Mouse (Mus musculus) spleen, adult 12 weeks (tissue): ENCODE data around the gene Aadacl3.

ENCODE experiments used
- DNase-seq: peaks from one replicate; pipeline ENCODE4 v3.0.0; 2022; ENCODE audit warnings: low spot score

The Aadacl3 gene

GRCm38 (mm10) chr4:144463656-144464055, at the start of gene Aadacl3:
Aadacl3 (minus strand) TSS chr4:144463756.
- no peak for DNase-seq

GRCm38 (mm10) chr4:144506518-144506917, 43.0 kb upstream of the Aadacl3 start:
- DNase-seq, result no peak

- DNase-seq, result no peak
These were observed 29.8 kb upstream of the Aadacl3 start for GRCm38 (mm10) chr4:144493331-144493730.

GRCm38 (mm10) chr4:144468091-144468490, 4.5 kb upstream of the Aadacl3 start:
- no peak for DNase-seq

GRCm38 (mm10) chr4:144465206-144465605, 1.6 kb upstream of the Aadacl3 start:
- no peak for DNase-seq

GRCm38 (mm10) chr4:144453217-144453616, 10.3 kb downstream of the Aadacl3 start, which contains the start of gene Gm9944:
Gm9944 (minus strand) TSS chr4:144453317.
- DNase-seq, result no peak

GRCm38 (mm10) chr4:144448546-144448945, 15.0 kb downstream of the Aadacl3 start:
- DNase-seq, result no peak

- no peak for DNase-seq
These were observed 22.0 kb downstream of the Aadacl3 start for GRCm38 (mm10) chr4:144441582-144441981.

GRCm38 (mm10) chr4:144441095-144441494, 22.5 kb downstream of the Aadacl3 start:
- DNase-seq, result no peak

- DNase-seq, result no peak
These were observed 24.9 kb downstream of the Aadacl3 start, which contains the start of gene 1700012P22Rik for GRCm38 (mm10) chr4:144438672-144439071. 1700012P22Rik (minus strand) TSS chr4:144438772.

GRCm38 (mm10) chr4:144433216-144433615, 30.3 kb downstream of the Aadacl3 start:
- no peak for DNase-seq

GRCm38 (mm10) chr4:144430723-144431122, 32.8 kb downstream of the Aadacl3 start:
- no peak for DNase-seq

GRCm38 (mm10) chr4:144428868-144429267, 34.7 kb downstream of the Aadacl3 start:
- no peak for DNase-seq

- no peak for DNase-seq
These were observed 39.0 kb downstream of the Aadacl3 start for GRCm38 (mm10) chr4:144424590-144424989.

- DNase-seq, result no peak
These were observed 42.9 kb downstream of the Aadacl3 start for GRCm38 (mm10) chr4:144420644-144421043.

- no peak for DNase-seq
These were observed 55.3 kb downstream of the Aadacl3 start, which contains the start of gene Pramef12 for GRCm38 (mm10) chr4:144408290-144408689. Pramef12 (minus strand) TSS chr4:144408464.

GRCm38 (mm10) chr4:144406261-144406660, 57.3 kb downstream of the Aadacl3 start:
- DNase-seq, result no peak

- DNase-seq, result no peak
These were observed 59.0 kb downstream of the Aadacl3 start for GRCm38 (mm10) chr4:144404456-144405086.
